Mouse (Mus musculus) cerebellum, adult 11-12 months (tissue): ENCODE data around the gene Siglecf.

Experiments used
- DNase-seq: peaks from one replicate; pipeline ENCODE4 v3.0.0; 2022

The Siglecf gene

GRCm38 (mm10) chr7:43392349-43393121 lies 41.4 kb downstream of the Siglecf start:
- no peak for DNase-seq

- DNase-seq, result no peak
Observed at GRCm38 (mm10) chr7:43399501-43399900, 48.4 kb downstream of the Siglecf start.

GRCm38 (mm10) chr7:43402718-43403117 lies 51.6 kb downstream of the Siglecf start:
- DNase-seq, result no peak

- no peak for DNase-seq
Observed at GRCm38 (mm10) chr7:43407573-43407972, 56.4 kb downstream of the Siglecf start.

- DNase-seq, result no peak
Observed at GRCm38 (mm10) chr7:43408131-43408553, 57.0 kb downstream of the Siglecf start, which contains the start of gene Siglecg. Siglecg (plus strand) TSS chr7:43408204.

GRCm38 (mm10) chr7:43409084-43409483 lies 57.9 kb downstream of the Siglecf start:
- DNase-seq, result no peak
